Mouse (Mus musculus) liver, embryonic 14.5 days (tissue): Measurements from ENCODE around the gene Gm16181.

Source experiments
- CTCF ChIP-seq: IDR thresholded peaks from 2 replicates; pipeline ENCODE4 v1.5.1; 2016; ENCODE audit warnings: antibody characterized with exemption, low read depth, control low read depth
- EP300 ChIP-seq: IDR thresholded peaks from 2 replicates; pipeline ENCODE4 v1.6.1; 2016; ENCODE audit warnings: antibody characterized with exemption, low read depth

- TF ChIP-seq CTCF (peak; percentile 27; the same call in 1 of the 2 replicates), EP300 (no peak)
Observed at GRCm38 (mm10) chr17:35191723-35192122, 28.9 kb upstream of the Gm16181 start.
